In the genomic region with DNA sequence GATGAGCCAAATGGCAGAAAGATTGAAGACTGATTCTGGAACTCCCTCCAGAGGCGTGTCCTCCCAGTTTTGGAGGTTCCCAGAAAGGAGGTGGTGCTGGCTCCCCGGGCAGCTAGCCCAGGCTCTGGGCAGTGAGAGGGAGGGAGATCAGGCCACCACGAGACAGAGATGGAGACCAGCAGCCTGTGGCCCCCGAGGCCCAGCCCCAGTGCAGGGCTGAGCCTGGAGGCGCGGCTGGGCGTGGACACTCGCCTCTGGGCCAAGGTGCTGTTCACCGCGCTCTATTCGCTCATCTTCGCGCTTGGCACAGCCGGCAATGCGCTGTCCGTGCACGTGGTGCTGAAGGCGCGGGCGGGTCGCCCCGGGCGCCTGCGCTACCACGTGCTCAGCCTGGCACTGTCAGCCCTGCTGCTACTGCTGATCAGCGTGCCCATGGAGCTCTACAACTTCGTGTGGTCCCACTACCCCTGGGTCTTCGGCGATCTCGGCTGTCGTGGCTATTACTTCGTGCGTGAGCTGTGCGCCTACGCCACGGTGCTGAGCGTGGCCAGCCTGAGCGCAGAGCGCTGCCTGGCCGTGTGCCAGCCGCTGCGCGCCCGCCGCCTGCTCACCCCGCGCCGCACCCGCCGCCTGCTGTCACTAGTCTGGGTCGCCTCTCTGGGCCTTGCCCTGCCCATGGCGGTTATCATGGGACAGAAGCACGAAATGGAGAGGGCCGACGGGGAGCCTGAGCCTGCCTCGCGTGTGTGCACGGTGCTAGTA, we compare ENCODE assay signal across 8 mouse cellular contexts. TPM values are rescaled to one million over a fixed set of nuclear protein-coding genes. Genes with fewer than 3 reads are reported as not detected.
A peak's percentile ranks its signal among the peaks of the same experiment; 100 is the strongest.
DNase-seq lines count a peak whose midpoint lies in the region; ATAC-seq and TF ChIP-seq lines count a peak whose summit lies in the region.

A gene (plus strand): TSS at position 51 of the 762 bp plus-strand sequence.

- no peaks in the 10 kb centered on the region for H3K9me3 ChIP-seq in forebrain, embryonic 14.5 days (replicated peaks; ENCODE audit: control insufficient read depth, low read length)
- no peaks in the 10 kb centered on the region for H3K9me3 ChIP-seq in heart, postnatal 0 days (replicated peaks; ENCODE audit: control insufficient read depth, low read length)
- no peaks in the 10 kb centered on the region for H3K9me3 ChIP-seq in liver, embryonic 12.5 days (replicated peaks)
- no peaks in the 10 kb centered on the region for H3K9me3 ChIP-seq in neural tube, embryonic 13.5 days

- peak within 1 kb of the TSS; percentile 68 for H3K4me2 ChIP-seq in forebrain, embryonic 14.5 days (ENCODE audit: low read length)
- H3K4me2 ChIP-seq in heart, postnatal 0 days (ENCODE audit: low read depth, low read length) = peak within 1 kb of the TSS; percentile 44
- H3K4me2 ChIP-seq in liver, embryonic 12.5 days = peak within 1 kb of the TSS; percentile 38
- H3K4me2 ChIP-seq in neural tube, embryonic 13.5 days = peak within 1 kb of the TSS; percentile 71

- peaks cover 32% of the 10 kb centered on the region for H3K27me3 ChIP-seq in forebrain, embryonic 14.5 days (replicated peaks; ENCODE audit: control insufficient read depth, insufficient read depth, low read length)
- H3K27me3 ChIP-seq in heart, postnatal 0 days (ENCODE audit: control insufficient read depth, insufficient read depth, low read length) = peaks cover 23% of the 10 kb centered on the region
- peaks cover 36% of the 10 kb centered on the region for H3K27me3 ChIP-seq in liver, embryonic 12.5 days (replicated peaks)
- H3K27me3 ChIP-seq in neural tube, embryonic 13.5 days = peaks cover 56% of the 10 kb centered on the region

- ATAC-seq in forebrain, embryonic 14.5 days = peak; percentile 89
- peak; percentile 84 for ATAC-seq in heart, postnatal 0 days (ENCODE audit: insufficient read depth, low read depth)
- peak; percentile 54 for ATAC-seq in liver, embryonic 12.5 days
- ATAC-seq in neural tube, embryonic 13.5 days (ENCODE audit: low read depth) = peak; percentile 90

- peak within 1 kb of the TSS; percentile 30 for H3K4me3 ChIP-seq in forebrain, embryonic 14.5 days (ENCODE audit: low read depth, low read length)
- peak within 1 kb of the TSS; percentile 17; the same call in 1 of the 2 replicates for H3K4me3 ChIP-seq in heart, postnatal 0 days (ENCODE audit: low read depth, low read length)
- no peak within 1 kb of the TSS for H3K4me3 ChIP-seq in liver, embryonic 12.5 days
- H3K4me3 ChIP-seq in neural tube, embryonic 13.5 days = peak within 1 kb of the TSS; percentile 38

- DNase-seq in 3134 (ENCODE audit: extremely low read depth, insufficient read length, low spot score) = peak; percentile 18
- DNase-seq in c-Kit-positive CD71-positive TER-119-negative erythroid progenitor cells, embryonic 14.5 days (ENCODE audit: low read depth) = peak; percentile 23
- peak; percentile 77 for DNase-seq in forebrain, embryonic 14.5 days (ENCODE audit: low spot score)
- peak; percentile 58 for DNase-seq in heart, postnatal 0 days (ENCODE audit: low spot score)
- peak; percentile 85 for DNase-seq in kidney, postnatal 14 days
- DNase-seq in thymus, postnatal 0 days (ENCODE audit: low spot score) = peak; percentile 42

- WGBS in forebrain, embryonic 14.5 days = 5% methylated on average over 57 of the region's 58 CpGs
- 4% methylated on average over 57 of the region's 58 CpGs for WGBS in heart, postnatal 0 days
- WGBS in liver, embryonic 12.5 days (ENCODE audit: insufficient replicate concordance) = 9% methylated on average over 54 of the region's 58 CpGs
- WGBS in neural tube, embryonic 13.5 days = 4% methylated on average over 58 of the region's 58 CpGs

- peaks cover 6% of the 10 kb centered on the region; the same call in 1 of the 2 replicates for H3K4me1 ChIP-seq in forebrain, embryonic 14.5 days (ENCODE audit: control insufficient read depth, insufficient read depth, low read length)
- H3K4me1 ChIP-seq in heart, postnatal 0 days (ENCODE audit: control insufficient read depth, insufficient read depth) = peaks cover 11% of the 10 kb centered on the region
- peaks cover 4% of the 10 kb centered on the region; the same call in 1 of the 2 replicates for H3K4me1 ChIP-seq in liver, embryonic 12.5 days
- peaks cover 10% of the 10 kb centered on the region for H3K4me1 ChIP-seq in neural tube, embryonic 13.5 days (replicated peaks)

- peak within 1 kb of the TSS; percentile 17; the same call in 1 of the 2 replicates for H3K9ac ChIP-seq in forebrain, embryonic 14.5 days (ENCODE audit: low read length)
- H3K9ac ChIP-seq in heart, postnatal 0 days (replicated peaks; ENCODE audit: low read depth, low read length) = no peak within 1 kb of the TSS
- no peak within 1 kb of the TSS for H3K9ac ChIP-seq in liver, embryonic 12.5 days
- peak within 1 kb of the TSS; percentile 61 for H3K9ac ChIP-seq in neural tube, embryonic 13.5 days

- H3K36me3 ChIP-seq in forebrain, embryonic 14.5 days (ENCODE audit: control insufficient read depth, insufficient read depth, low read length) = no peaks in the 10 kb centered on the region
- no peaks in the 10 kb centered on the region for H3K36me3 ChIP-seq in heart, postnatal 0 days (replicated peaks; ENCODE audit: control insufficient read depth, insufficient read depth, low read length)
- no peaks in the 10 kb centered on the region for H3K36me3 ChIP-seq in liver, embryonic 12.5 days
- H3K36me3 ChIP-seq in neural tube, embryonic 13.5 days = no peaks in the 10 kb centered on the region

- TF ChIP-seq CTCF in heart, postnatal 0 days (IDR thresholded peaks at IDR 0.05; ENCODE audit: low read depth) = no peak

- H3K27ac ChIP-seq in forebrain, embryonic 14.5 days (ENCODE audit: low read depth, low read length) = no peak within 1 kb of the TSS
- no peak within 1 kb of the TSS for H3K27ac ChIP-seq in heart, postnatal 0 days (ENCODE audit: low read depth)
- no peak within 1 kb of the TSS for H3K27ac ChIP-seq in liver, embryonic 12.5 days
- H3K27ac ChIP-seq in neural tube, embryonic 13.5 days (replicated peaks) = no peak within 1 kb of the TSS

- no peak for TF ChIP-seq EP300 in heart, postnatal 0 days (IDR thresholded peaks at IDR 0.05; ENCODE audit: low read depth)

RNA-seq across cellular contexts. Expression of the gene that starts here (rescaled TPM):
- polyA plus RNA-seq in forebrain, embryonic 14.5 days (2014; fragmentation: Nextera tagmentation; extraction: Ambion mirVana) = 0.77 and 1.0 TPM in 2 replicates
- total RNA-seq in heart, postnatal 0 days (2014; rRNA removed; ENCODE audit: low replicate concordance) = 0.38 TPM in 1 of 2 replicates, not detected in the other
- 0.79 and 0.82 TPM in 2 replicates for polyA plus RNA-seq in heart, postnatal 0 days (2015; fragmentation: Nextera tagmentation; extraction: Ambion mirVana)
- polyA plus RNA-seq in liver, embryonic 12.5 days (2016; fragmentation: Nextera tagmentation; extraction: Ambion mirVana) = not detected in 2 replicates
- 0.70 and 0.73 TPM in 2 replicates for polyA plus RNA-seq in neural tube, embryonic 13.5 days (2015; fragmentation: Nextera tagmentation; extraction: Ambion mirVana)
- not detected in 2 replicates for polyA plus RNA-seq in thymus, postnatal 0 days (2015; fragmentation: Nextera tagmentation; extraction: Ambion mirVana)

Comparison
In these comparisons a context has a peak if more than half of its experiments do, and no peak if none do; other contexts are left out.
1. Peak in DNase-seq, ATAC-seq, H3K4me3 ChIP-seq and H3K4me2 ChIP-seq in heart, postnatal 0 days; RNA of the gene not detected or under 1 TPM.
2. Peak in ATAC-seq and H3K4me2 ChIP-seq in liver, embryonic 12.5 days; RNA of the gene not detected or under 1 TPM.
3. Peak in ATAC-seq, H3K4me3 ChIP-seq, H3K9ac ChIP-seq and H3K4me2 ChIP-seq in neural tube, embryonic 13.5 days; RNA of the gene not detected or under 1 TPM.
4. Peak in DNase-seq in thymus, postnatal 0 days; RNA of the gene not detected or under 1 TPM.
5. DNase-seq: peak in every context shown above with its lines; median percentile 85 in kidney, postnatal 14 days; 77 in forebrain, embryonic 14.5 days; 58 in heart, postnatal 0 days; 42 in thymus, postnatal 0 days; 23 in c-Kit-positive CD71-positive TER-119-negative erythroid progenitor cells, embryonic 14.5 days; 18 in 3134.